Mouse (Mus musculus): ENCODE measurements around the gene Mesp2. TPM values are rescaled to one million over a fixed set of nuclear protein-coding genes. Genes with fewer than 3 reads are reported as not detected.

The Mesp2 gene
- polyA plus RNA-seq, 1 experiment from 2014 or later: 1.7 TPM

- H3K27me3 ChIP-seq (replicated peaks; ENCODE audit: control insufficient read depth, insufficient read depth, low read length): no peaks in the 10 kb centered on the region
- H3K9ac ChIP-seq (ENCODE audit: low read depth, low read length): no peak overlapping the region
- H3K36me3 ChIP-seq (ENCODE audit: control insufficient read depth, insufficient read depth): no peaks in the 10 kb centered on the region
- H3K4me2 ChIP-seq (replicated peaks; ENCODE audit: low read depth): no peak overlapping the region
- H3K4me1 ChIP-seq (replicated peaks; ENCODE audit: control insufficient read depth, insufficient read depth, low read length): no peaks in the 10 kb centered on the region
- no peak overlapping the region for H3K27ac ChIP-seq (ENCODE audit: low read depth, low read length)
- H3K9me3 ChIP-seq (ENCODE audit: control insufficient read depth): no peaks in the 10 kb centered on the region
- WGBS: 82% methylated on average over 9 of the region's 11 CpGs
- no peak for TF ChIP-seq CTCF (IDR thresholded peaks at IDR 0.05; ENCODE audit: low read depth)
- H3K4me3 ChIP-seq (ENCODE audit: low read depth, low read length): no peak overlapping the region
- ATAC-seq: no peak
These were observed 9.1 kb upstream of the Mesp2 start for GRCm38 (mm10) chr7:79801391-79801790.

- no peak for TF ChIP-seq CTCF (IDR thresholded peaks at IDR 0.05; ENCODE audit: low read depth)
- Histone ChIP-seq H3K27me3 (replicated peaks; ENCODE audit: control insufficient read depth, insufficient read depth, low read length) (no peaks in the 10 kb centered on the region), H3K4me1 (replicated peaks; ENCODE audit: control insufficient read depth, insufficient read depth, low read length) (no peaks in the 10 kb centered on the region), H3K4me2 (replicated peaks; ENCODE audit: low read depth) (no peak overlapping the region), H3K36me3 (ENCODE audit: control insufficient read depth, insufficient read depth) (no peaks in the 10 kb centered on the region), H3K9me3 (ENCODE audit: control insufficient read depth) (no peaks in the 10 kb centered on the region), H3K9ac (ENCODE audit: low read depth, low read length) (no peak overlapping the region), H3K4me3 (ENCODE audit: low read depth, low read length) (no peak overlapping the region), H3K27ac (ENCODE audit: low read depth, low read length) (no peak overlapping the region)
- no peak for ATAC-seq
- WGBS: 69% methylated on average over 5 of the region's 5 CpGs
These were observed 8.5 kb upstream of the Mesp2 start for GRCm38 (mm10) chr7:79802037-79802436.

- ATAC-seq: no peak
- H3K4me3 ChIP-seq (ENCODE audit: low read depth, low read length): no peak overlapping the region
- no peaks in the 10 kb centered on the region for H3K4me1 ChIP-seq (replicated peaks; ENCODE audit: control insufficient read depth, insufficient read depth, low read length)
- H3K4me2 ChIP-seq (replicated peaks; ENCODE audit: low read depth): no peak overlapping the region
- H3K27me3 ChIP-seq (replicated peaks; ENCODE audit: control insufficient read depth, insufficient read depth, low read length): no peaks in the 10 kb centered on the region
- no peak overlapping the region for H3K27ac ChIP-seq (ENCODE audit: low read depth, low read length)
- no peak for TF ChIP-seq CTCF (IDR thresholded peaks at IDR 0.05; ENCODE audit: low read depth)
- WGBS: 32% methylated on average over 2 of the region's 2 CpGs
- H3K9me3 ChIP-seq (ENCODE audit: control insufficient read depth): no peaks in the 10 kb centered on the region
- no peak overlapping the region for H3K9ac ChIP-seq (ENCODE audit: low read depth, low read length)
- H3K36me3 ChIP-seq (ENCODE audit: control insufficient read depth, insufficient read depth): no peaks in the 10 kb centered on the region
These were observed 6.6 kb upstream of the Mesp2 start for GRCm38 (mm10) chr7:79803887-79804286.

GRCm38 (mm10) chr7:79808561-79808960 lies 2.0 kb upstream of the Mesp2 start:
- Histone ChIP-seq H3K4me3 (ENCODE audit: low read depth, low read length) (no peak overlapping the region), H3K27me3 (replicated peaks; ENCODE audit: control insufficient read depth, insufficient read depth, low read length) (no peaks in the 10 kb centered on the region; the same call in 1 of the 2 replicates), H3K9ac (ENCODE audit: low read depth, low read length) (no peak overlapping the region), H3K4me1 (replicated peaks; ENCODE audit: control insufficient read depth, insufficient read depth, low read length) (no peaks in the 10 kb centered on the region), H3K36me3 (ENCODE audit: control insufficient read depth, insufficient read depth) (no peaks in the 10 kb centered on the region), H3K4me2 (replicated peaks; ENCODE audit: low read depth) (no peak overlapping the region), H3K9me3 (ENCODE audit: control insufficient read depth) (no peaks in the 10 kb centered on the region), H3K27ac (ENCODE audit: low read depth, low read length) (no peak overlapping the region)
- WGBS: 89% methylated on average over 7 of the region's 7 CpGs
- ATAC-seq: no peak
- TF ChIP-seq CTCF (IDR thresholded peaks at IDR 0.05; ENCODE audit: low read depth): no peak

GRCm38 (mm10) chr7:79813409-79813808 lies 2.9 kb downstream of the Mesp2 start:
- H3K4me3 ChIP-seq (ENCODE audit: low read depth, low read length): no peak overlapping the region
- H3K4me2 ChIP-seq (replicated peaks; ENCODE audit: low read depth): no peak overlapping the region
- H3K36me3 ChIP-seq (ENCODE audit: control insufficient read depth, insufficient read depth): no peaks in the 10 kb centered on the region
- TF ChIP-seq CTCF (IDR thresholded peaks at IDR 0.05; ENCODE audit: low read depth): no peak
- H3K27me3 ChIP-seq (replicated peaks; ENCODE audit: control insufficient read depth, insufficient read depth, low read length): no peaks in the 10 kb centered on the region; the same call in 1 of the 2 replicates
- 26% methylated on average over 1 of the region's 1 CpGs for WGBS
- no peak overlapping the region for H3K9ac ChIP-seq (ENCODE audit: low read depth, low read length)
- H3K27ac ChIP-seq (ENCODE audit: low read depth, low read length): no peak overlapping the region
- H3K4me1 ChIP-seq (replicated peaks; ENCODE audit: control insufficient read depth, insufficient read depth, low read length): peaks cover 6% of the 10 kb centered on the region; the same call in 1 of the 2 replicates
- peak; percentile 62 for ATAC-seq
- no peaks in the 10 kb centered on the region for H3K9me3 ChIP-seq (ENCODE audit: control insufficient read depth)

GRCm38 (mm10) chr7:79818321-79818720 lies 7.8 kb downstream of the Mesp2 start:
- Histone ChIP-seq H3K4me3 (ENCODE audit: low read depth, low read length) (no peak overlapping the region), H3K9me3 (ENCODE audit: control insufficient read depth) (no peaks in the 10 kb centered on the region), H3K27me3 (replicated peaks; ENCODE audit: control insufficient read depth, insufficient read depth, low read length) (no peaks in the 10 kb centered on the region), H3K36me3 (ENCODE audit: control insufficient read depth, insufficient read depth) (peaks cover 7% of the 10 kb centered on the region; the same call in 1 of the 2 replicates), H3K4me1 (replicated peaks; ENCODE audit: control insufficient read depth, insufficient read depth, low read length) (peaks cover 6% of the 10 kb centered on the region; the same call in 1 of the 2 replicates), H3K9ac (ENCODE audit: low read depth, low read length) (no peak overlapping the region), H3K4me2 (replicated peaks; ENCODE audit: low read depth) (no peak overlapping the region), H3K27ac (ENCODE audit: low read depth, low read length) (no peak overlapping the region)
- TF ChIP-seq CTCF (IDR thresholded peaks at IDR 0.05; ENCODE audit: low read depth): no peak
- ATAC-seq: no peak
- WGBS: 34% methylated on average over 6 of the region's 6 CpGs

GRCm38 (mm10) chr7:79819515-79819914 lies 9.0 kb downstream of the Mesp2 start:
- 0 out of 2 replicates have a peak, but pooled peaks have one; percentile 39 for ATAC-seq
- Histone ChIP-seq H3K9ac (ENCODE audit: low read depth, low read length) (no peak overlapping the region), H3K4me2 (replicated peaks; ENCODE audit: low read depth) (no peak overlapping the region), H3K4me3 (ENCODE audit: low read depth, low read length) (no peak overlapping the region), H3K36me3 (ENCODE audit: control insufficient read depth, insufficient read depth) (peaks cover 7% of the 10 kb centered on the region; the same call in 1 of the 2 replicates), H3K27ac (ENCODE audit: low read depth, low read length) (no peak overlapping the region), H3K27me3 (replicated peaks; ENCODE audit: control insufficient read depth, insufficient read depth, low read length) (no peaks in the 10 kb centered on the region), H3K9me3 (ENCODE audit: control insufficient read depth) (no peaks in the 10 kb centered on the region), H3K4me1 (replicated peaks; ENCODE audit: control insufficient read depth, insufficient read depth, low read length) (peaks cover under 1% of the 10 kb centered on the region; the same call in 1 of the 2 replicates)
- 19% methylated on average over 4 of the region's 4 CpGs for WGBS
- no peak for TF ChIP-seq CTCF (IDR thresholded peaks at IDR 0.05; ENCODE audit: low read depth)

All from intestine, postnatal 0 days (tissue).